Mouse (Mus musculus) liver, embryonic 11.5 days (tissue): ENCODE results near the gene Gm20521. TPM values are rescaled to one million over a fixed set of nuclear protein-coding genes. Genes with fewer than 3 reads are reported as not detected.
A peak's percentile ranks its signal among the peaks of the same experiment; 100 is the strongest.

ENCODE experiments used
- ATAC-seq: fragments of 200-750 bp; cut with Nextera tagmentation; replicated peaks from 2 replicates; pipeline ENCODE4 v1.8.0; 2017; ENCODE audit warnings: moderate number of reproducible peaks, mild to moderate bottlenecking, moderate TSS enrichment, moderate library complexity; ENCODE audit not compliant: low FRiP score
- DNase-seq: peaks from one replicate; pipeline ENCODE4 v3.0.0-alpha.2; 2017; ENCODE audit warnings: low spot score
- H3K27ac ChIP-seq: fragments of 300-500 bp; sonication (generic); 2 replicates; pipeline ENCODE4 v1.5.1; 2014; ENCODE audit warnings: mild to moderate bottlenecking, low read depth, low read length, control low read depth
- H3K27me3 ChIP-seq: fragments of 300-500 bp; sonication (generic); replicated peaks from 2 replicates; pipeline ENCODE4 v1.6.1; 2014; ENCODE audit warnings: low read length, mixed read lengths; ENCODE audit not compliant: control insufficient read depth, insufficient read depth
- H3K36me3 ChIP-seq: fragments of 300-500 bp; sonication (generic); 2 replicates; pipeline ENCODE4 v1.6.1; 2014; ENCODE audit warnings: mild to moderate bottlenecking, low read length, moderate library complexity, mixed read lengths; ENCODE audit not compliant: control insufficient read depth, insufficient read depth
- H3K4me1 ChIP-seq: fragments of 300-500 bp; sonication (generic); replicated peaks from 2 replicates; pipeline ENCODE4 v1.6.1; 2014; ENCODE audit warnings: low read length, mixed read lengths; ENCODE audit not compliant: control insufficient read depth, insufficient read depth
- H3K4me2 ChIP-seq: fragments of 300-500 bp; sonication (generic); 2 replicates; pipeline ENCODE4 v1.6.1; 2014; ENCODE audit warnings: mild to moderate bottlenecking, control low read depth, moderate library complexity
- H3K4me3 ChIP-seq: fragments of 300-500 bp; sonication (generic); 2 replicates; pipeline ENCODE4 v1.5.1; 2014; ENCODE audit warnings: low read depth, low read length, control low read depth
- H3K9ac ChIP-seq: fragments of 300-500 bp; sonication (generic); 2 replicates; pipeline ENCODE4 v1.6.1; 2014; ENCODE audit warnings: low read depth, low read length, control low read depth
- H3K9me3 ChIP-seq: fragments of 300-500 bp; sonication (generic); 2 replicates; pipeline ENCODE4 v1.6.1; 2016; ENCODE audit warnings: low read length, inconsistent platforms, mixed read lengths; ENCODE audit not compliant: control insufficient read depth
- WGBS: fragments of 180-500 bp; shearing (Covaris S2); extraction: QIAGEN DNeasy Blood & Tissue Kit; methylation state at CpG from one replicate; pipeline ENCODE4 v1.1.7; 2014; 5-methylcytosine and 5-hydroxymethylcytosine counted together
- polyA plus RNA-seq: library from polyadenylated mRNA; unstranded; fragments of >200 nt; fragmentation: Nextera tagmentation; extraction: Ambion mirVana; gene quantifications from 2 replicates; pipeline ENCODE4 v1.2.1, GENCODE M21; 2014

The Gm20521 gene
- polyA plus RNA-seq = 0.27 TPM in 1 of 2 replicates, not detected in the other

DNA sequence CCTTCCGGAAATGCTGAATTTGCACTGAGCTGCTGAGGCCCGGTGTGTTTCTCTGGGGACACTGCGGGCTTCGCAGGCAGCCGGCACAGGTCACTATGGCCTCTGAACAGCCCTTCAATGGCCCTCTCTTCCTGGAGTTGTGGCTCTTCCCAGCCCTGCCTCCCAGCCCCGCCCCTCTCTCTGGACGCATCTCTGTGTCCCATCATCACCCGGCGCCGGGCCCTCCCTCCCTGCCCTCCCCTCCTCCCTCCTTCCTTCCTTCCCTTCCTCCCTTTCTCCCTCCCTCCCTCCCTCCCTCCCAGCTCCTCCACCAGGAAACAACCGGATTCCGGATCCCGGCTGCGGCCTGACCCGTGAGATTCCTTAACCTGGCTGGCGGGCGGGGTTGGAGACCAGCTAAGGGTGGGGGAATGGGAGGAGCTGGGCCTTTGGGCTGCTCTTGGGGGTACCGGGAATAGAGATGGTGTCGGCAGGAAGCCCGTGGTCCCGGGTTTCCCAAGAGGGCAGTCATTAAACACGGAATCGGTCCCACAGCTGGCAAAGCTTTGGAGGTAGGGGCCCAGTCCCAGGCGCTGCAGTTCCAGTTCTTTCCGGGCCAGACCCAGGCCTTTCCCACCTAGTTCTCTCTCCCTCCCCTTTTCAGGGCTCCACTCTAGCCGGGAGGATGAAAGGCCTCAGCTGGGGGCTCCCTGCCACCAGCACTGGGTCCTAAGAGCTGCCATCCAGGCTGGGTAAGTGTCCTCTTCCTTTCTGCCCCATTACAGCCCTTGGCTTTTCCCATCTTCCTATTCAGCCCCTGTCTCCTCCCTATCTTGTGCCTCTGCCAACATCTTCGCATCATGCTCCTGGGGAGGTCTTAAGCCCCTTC lies at the start of gene Gm20521, which contains the start of gene Bcl2l2:
Gene Gm20521, plus strand, starts transcription at position 288 of the 868 bp plus-strand sequence.
Gene Bcl2l2, plus strand, starts transcription at position 224 of the 868 bp plus-strand sequence.
- H3K27me3 ChIP-seq = no peaks in the 10 kb centered on the region
- H3K4me1 ChIP-seq = peaks cover 10% of the 10 kb centered on the region; the same call in 1 of the 2 replicates
- H3K4me2 ChIP-seq = peak within 1 kb of the TSS; percentile 90
- H3K27ac ChIP-seq = peak within 1 kb of the TSS; percentile 75
- 0 out of 2 replicates have a peak, but pooled peaks cover 2% of the 10 kb centered on the region for H3K36me3 ChIP-seq
- peak; percentile 77 for DNase-seq
- no peaks in the 10 kb centered on the region for H3K9me3 ChIP-seq
- WGBS = 2% methylated on average over 27 of the region's 27 CpGs
- peak within 1 kb of the TSS; percentile 73 for H3K4me3 ChIP-seq
- H3K9ac ChIP-seq = peak within 1 kb of the TSS; percentile 79
- peak; percentile 87 for ATAC-seq

DNA sequence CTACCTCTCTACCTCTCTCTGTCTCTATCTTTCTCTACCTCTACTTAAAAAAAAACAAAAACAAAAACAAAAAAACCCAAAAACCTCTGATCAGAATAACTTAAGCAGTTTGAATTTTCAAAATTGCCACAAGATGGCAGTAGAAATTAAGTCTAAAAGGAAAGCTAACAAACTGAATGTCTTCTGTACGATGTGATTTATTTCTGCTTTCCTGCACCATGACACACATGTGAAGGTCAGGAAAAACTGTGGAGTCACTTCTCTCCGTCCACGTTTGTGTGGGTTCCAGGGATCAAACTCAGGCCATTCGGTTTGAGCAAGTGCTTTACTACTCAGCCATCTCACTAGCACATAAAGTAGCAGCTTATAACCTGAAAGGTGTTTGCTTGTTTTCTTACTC lies 39.8 kb upstream of the Gm20521 start:
- H3K9ac ChIP-seq = no peak overlapping the region
- no peak overlapping the region for H3K27ac ChIP-seq
- no peak for DNase-seq
- WGBS = 5% methylated on average over 4 of the region's 4 CpGs
- H3K4me2 ChIP-seq = no peak overlapping the region
- no peaks in the 10 kb centered on the region; the same call in 1 of the 2 replicates for H3K27me3 ChIP-seq
- no peak for ATAC-seq
- H3K36me3 ChIP-seq = no peaks in the 10 kb centered on the region
- no peaks in the 10 kb centered on the region for H3K9me3 ChIP-seq
- no peak overlapping the region for H3K4me3 ChIP-seq
- no peaks in the 10 kb centered on the region for H3K4me1 ChIP-seq

DNA sequence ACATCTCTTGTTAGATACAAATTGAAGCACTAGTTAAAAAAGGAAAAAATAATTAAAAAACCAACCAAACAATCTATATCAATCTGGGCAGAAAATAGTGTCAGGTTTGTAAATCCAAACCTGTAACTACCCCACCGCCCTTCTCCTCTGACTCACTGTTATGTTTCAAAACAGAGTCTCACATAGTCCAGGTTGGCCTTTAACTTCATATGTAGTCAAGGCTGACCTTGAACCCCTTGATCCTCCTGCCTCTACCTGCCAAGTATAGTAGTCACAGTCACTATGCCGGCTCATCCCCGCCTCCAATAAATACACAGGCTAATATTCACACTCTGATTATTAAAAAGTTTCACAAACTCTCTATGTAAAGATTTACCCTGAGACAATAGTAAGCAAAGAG lies 27.5 kb upstream of the Gm20521 start:
- 92% methylated on average over 3 of the region's 3 CpGs for WGBS
- no peaks in the 10 kb centered on the region for H3K9me3 ChIP-seq
- ATAC-seq = no peak
- no peaks in the 10 kb centered on the region for H3K4me1 ChIP-seq
- H3K27ac ChIP-seq = no peak overlapping the region
- no peak for DNase-seq
- H3K4me2 ChIP-seq = no peak overlapping the region
- H3K36me3 ChIP-seq = no peaks in the 10 kb centered on the region; the same call in 1 of the 2 replicates
- H3K9ac ChIP-seq = no peak overlapping the region
- no peaks in the 10 kb centered on the region for H3K27me3 ChIP-seq
- no peak overlapping the region for H3K4me3 ChIP-seq

DNA sequence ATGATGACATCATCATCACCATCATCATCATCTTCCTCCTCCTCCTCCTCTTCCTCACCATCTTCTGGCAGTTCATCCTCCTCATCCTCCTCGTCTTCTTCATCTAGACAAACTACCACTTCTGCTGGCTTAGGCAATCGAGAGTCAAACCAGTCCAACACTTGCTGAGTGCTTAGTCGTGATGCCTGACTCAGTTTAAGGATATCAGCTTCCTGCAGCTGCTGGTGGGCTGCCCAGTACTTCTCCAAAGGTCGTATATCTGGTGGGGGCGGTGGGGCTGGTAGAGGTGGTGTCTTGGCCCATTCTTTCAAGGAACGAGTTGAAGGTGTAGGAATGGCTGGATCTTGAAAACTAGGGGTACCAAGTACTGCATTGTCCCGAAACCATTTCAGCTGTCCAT lies 26.5 kb upstream of the Gm20521 start:
- H3K9me3 ChIP-seq = no peaks in the 10 kb centered on the region
- no peak overlapping the region for H3K4me2 ChIP-seq
- H3K27ac ChIP-seq = no peak overlapping the region
- no peak overlapping the region for H3K9ac ChIP-seq
- H3K4me3 ChIP-seq = no peak overlapping the region
- no peaks in the 10 kb centered on the region; the same call in 1 of the 2 replicates for H3K36me3 ChIP-seq
- no peak for DNase-seq
- no peaks in the 10 kb centered on the region for H3K4me1 ChIP-seq
- no peaks in the 10 kb centered on the region for H3K27me3 ChIP-seq
- 48% methylated on average over 7 of the region's 7 CpGs for WGBS
- no peak for ATAC-seq

DNA sequence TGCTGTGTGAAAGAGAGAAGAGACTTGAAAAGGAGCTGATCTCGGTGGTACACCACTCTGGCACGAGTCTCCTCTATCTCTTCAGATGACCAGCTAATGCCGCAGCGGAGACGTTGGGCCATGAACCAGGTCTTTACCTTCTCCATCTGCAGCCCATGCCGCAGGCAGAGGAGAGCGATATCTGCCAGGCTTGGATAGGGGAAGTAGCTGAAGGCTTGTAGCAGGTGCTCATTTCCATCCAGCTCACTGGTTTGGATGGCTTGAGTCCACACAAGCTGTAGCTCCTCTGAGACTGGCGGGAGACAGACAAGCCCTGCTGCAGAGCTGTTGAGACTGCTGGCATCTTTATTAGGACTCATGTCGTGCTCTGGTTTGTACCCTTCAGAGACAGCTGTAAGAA lies 25.4 kb upstream of the Gm20521 start:
- Histone ChIP-seq H3K4me1 (no peaks in the 10 kb centered on the region), H3K27me3 (no peaks in the 10 kb centered on the region), H3K9ac (no peak overlapping the region), H3K27ac (no peak overlapping the region), H3K9me3 (no peaks in the 10 kb centered on the region), H3K4me2 (no peak overlapping the region), H3K36me3 (no peaks in the 10 kb centered on the region; the same call in 1 of the 2 replicates), H3K4me3 (no peak overlapping the region)
- 90% methylated on average over 9 of the region's 9 CpGs for WGBS
- no peak for ATAC-seq
- DNase-seq = no peak

DNA sequence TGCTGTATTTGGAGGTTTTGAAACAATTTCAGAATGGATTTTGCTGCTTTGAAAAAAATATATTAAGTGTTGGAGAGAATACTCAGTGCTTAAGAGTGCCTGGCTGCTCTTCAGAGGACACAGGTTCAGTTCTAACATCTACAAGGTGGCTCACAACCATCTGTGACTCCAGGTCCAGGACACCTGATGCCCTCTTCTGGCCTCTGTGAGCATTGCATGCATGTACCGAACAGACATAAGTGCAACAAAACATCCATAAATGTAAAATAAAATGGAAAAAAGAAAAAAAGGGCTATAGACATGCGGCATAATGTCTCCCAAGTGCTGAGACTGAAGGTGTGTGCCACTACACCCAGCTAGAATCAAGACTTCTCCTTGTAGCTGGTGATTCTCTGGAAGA lies 22.7 kb upstream of the Gm20521 start:
- ATAC-seq (no peak), DNase-seq (no peak)
- no peaks in the 10 kb centered on the region; the same call in 1 of the 2 replicates for H3K4me1 ChIP-seq
- no peak overlapping the region for H3K27ac ChIP-seq
- H3K27me3 ChIP-seq = no peaks in the 10 kb centered on the region
- H3K9me3 ChIP-seq = no peaks in the 10 kb centered on the region
- 34% methylated on average over 2 of the region's 2 CpGs for WGBS
- no peaks in the 10 kb centered on the region; the same call in 1 of the 2 replicates for H3K36me3 ChIP-seq
- no peak overlapping the region for H3K9ac ChIP-seq
- H3K4me2 ChIP-seq = no peak overlapping the region
- H3K4me3 ChIP-seq = no peak overlapping the region

DNA sequence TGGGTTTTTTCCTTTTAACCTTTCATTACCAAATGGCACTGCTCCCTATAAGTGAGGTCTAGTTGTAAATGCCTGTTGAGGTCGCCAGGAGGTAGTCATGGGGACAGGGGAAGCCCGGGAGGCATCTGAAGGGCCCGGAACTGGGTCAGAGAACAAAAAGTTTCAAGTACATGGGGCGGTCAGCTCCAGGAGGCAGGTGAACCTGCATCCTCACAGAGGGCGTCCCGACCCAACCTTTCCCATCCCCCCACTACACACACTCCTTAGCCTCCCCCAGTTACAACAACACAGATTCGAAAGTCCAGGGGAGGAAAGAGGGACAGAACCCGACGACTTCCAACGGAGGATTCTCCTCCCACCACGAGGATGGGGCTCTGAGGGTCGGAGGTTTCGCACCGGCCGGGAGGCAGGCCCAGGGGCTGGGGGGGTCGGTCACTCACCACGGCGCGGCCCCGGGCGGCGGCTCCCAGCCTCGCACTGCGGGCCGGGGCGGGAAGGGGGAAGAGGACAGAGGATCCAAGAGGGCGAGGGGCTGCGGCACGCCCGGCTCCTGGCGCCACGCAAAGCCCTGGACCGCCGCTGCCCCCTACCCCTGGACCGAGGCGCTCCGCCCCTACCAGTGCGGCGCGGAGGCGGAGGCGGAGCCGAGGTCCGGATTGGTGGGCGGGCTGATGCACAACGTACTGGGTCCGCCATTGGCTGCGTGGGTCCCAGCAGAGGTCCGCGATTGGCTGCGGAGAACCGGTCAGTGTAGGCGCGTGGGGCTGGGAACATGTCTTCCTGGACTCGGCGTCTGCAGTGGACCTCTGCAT lies 19.5 kb upstream of the Gm20521 start:
- peak overlapping the region; percentile 89 for H3K4me2 ChIP-seq
- no peaks in the 10 kb centered on the region; the same call in 1 of the 2 replicates for H3K36me3 ChIP-seq
- H3K27me3 ChIP-seq = no peaks in the 10 kb centered on the region
- under 1% methylated on average over 55 of the region's 56 CpGs for WGBS
- peak overlapping the region; percentile 77 for H3K4me3 ChIP-seq
- DNase-seq (peak; percentile 89), ATAC-seq (peak; percentile 99)
- 0 out of 2 replicates have a peak overlapping the region, but pooled peaks have one; percentile 41 for H3K27ac ChIP-seq
- no peaks in the 10 kb centered on the region; the same call in 1 of the 2 replicates for H3K4me1 ChIP-seq
- H3K9ac ChIP-seq = peak overlapping the region; percentile 86
- no peaks in the 10 kb centered on the region for H3K9me3 ChIP-seq

DNA sequence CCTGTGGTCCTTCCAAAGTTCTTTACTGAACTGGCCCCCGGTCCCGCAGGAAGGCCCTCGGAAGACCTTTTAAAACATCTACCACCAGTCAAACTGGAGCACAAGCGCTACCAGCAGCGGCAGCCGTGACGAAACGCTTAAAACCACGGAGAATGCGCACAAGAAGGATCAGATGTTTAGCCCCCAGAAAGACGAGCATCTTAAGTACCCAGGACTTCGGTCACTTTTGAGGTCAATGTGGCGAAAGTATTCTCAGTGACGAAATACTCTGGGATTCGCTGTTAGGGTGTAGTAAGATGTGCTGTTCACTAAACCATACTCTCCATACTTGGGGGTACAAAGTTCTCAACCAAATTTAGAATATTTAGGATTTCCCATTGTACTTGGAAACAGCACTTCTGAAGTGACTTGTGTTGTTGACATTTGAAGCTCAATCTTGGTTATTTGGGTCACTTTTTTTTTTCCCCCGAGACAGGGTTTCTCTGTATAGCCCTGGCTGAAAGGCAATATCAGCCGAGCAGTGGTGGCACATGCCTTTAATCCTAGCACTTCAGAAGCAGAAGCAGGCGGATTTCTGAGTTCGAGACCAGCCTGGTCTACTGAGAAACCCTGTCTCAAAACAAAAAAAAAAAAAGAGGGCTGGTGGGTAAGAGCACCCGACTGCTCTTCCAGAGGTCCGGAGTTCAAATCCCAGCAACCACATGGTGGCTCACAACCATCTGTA lies 18.8 kb upstream of the Gm20521 start:
- Histone ChIP-seq H3K4me1 (no peaks in the 10 kb centered on the region; the same call in 1 of the 2 replicates), H3K9me3 (no peaks in the 10 kb centered on the region), H3K9ac (peak overlapping the region; percentile 86), H3K4me3 (peak overlapping the region; percentile 77), H3K36me3 (no peaks in the 10 kb centered on the region; the same call in 1 of the 2 replicates), H3K4me2 (peak overlapping the region; percentile 89), H3K27ac (no peak overlapping the region), H3K27me3 (no peaks in the 10 kb centered on the region)
- no peak for DNase-seq
- ATAC-seq = no peak
- 13% methylated on average over 21 of the region's 21 CpGs for WGBS
